Mouse (Mus musculus) Muller cell, postnatal 12 days (primary cell): ENCODE measurements at regions not wholly inside any gene's neighbourhood (a gene's known extent, or its start where the extent isn't known, plus 50 kb on each side); places are given as distances from the start of the nearest gene placed in this dataset.

ENCODE experiments used
- DNase-seq: peaks from one replicate; pipeline ENCODE4 v3.0.0-alpha.2; 2015; ENCODE audit errors: inconsistent ontology term

DNA sequence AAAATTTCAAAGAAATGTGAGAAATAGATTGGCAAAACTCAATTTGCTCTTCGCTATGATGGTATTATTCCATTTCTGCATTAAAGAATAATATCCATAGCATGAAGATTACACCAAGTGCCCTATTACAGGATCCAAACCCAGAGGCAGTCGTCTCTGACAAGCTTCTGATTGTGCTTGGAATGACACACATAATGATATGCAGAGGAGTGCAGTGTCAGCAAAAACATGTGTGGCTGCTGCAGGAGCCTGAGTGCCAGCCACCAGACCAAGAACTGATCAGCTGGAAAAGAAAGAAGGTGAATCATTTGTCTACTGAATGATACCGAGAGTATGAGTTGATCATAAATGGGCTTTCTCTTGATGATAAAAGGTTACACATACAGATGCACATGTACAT is 137.3 kb downstream of the Il15 start:
- no peak for DNase-seq

GRCm38 (mm10) chr8:82262196-82262595 is 140.8 kb downstream of the Il15 start:
- peak; percentile 74 for DNase-seq

DNA sequence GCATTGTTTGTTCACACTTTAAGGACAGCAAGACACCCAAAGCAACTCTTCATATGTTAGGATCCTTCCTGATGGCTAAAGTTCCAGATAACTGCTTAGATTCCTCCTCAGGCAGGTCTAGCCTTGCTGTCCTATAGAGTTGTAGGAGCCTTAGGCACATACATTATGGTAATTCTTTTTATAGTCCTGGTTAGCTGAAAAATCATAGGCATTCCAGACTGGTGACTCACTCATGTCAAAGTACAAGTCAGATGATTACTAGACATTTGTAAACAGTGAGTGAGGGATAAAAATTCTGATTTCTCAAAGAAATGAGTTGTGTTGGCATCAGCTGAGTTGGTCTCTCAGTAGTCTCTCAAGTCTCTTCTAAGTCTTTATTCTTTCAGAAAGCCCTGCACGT is 142.4 kb downstream of the Il15 start:
- peak; percentile 52 for DNase-seq

- no peak for DNase-seq
These were observed 147.2 kb downstream of the Il15 start for GRCm38 (mm10) chr8:82255815-82256214.

GRCm38 (mm10) chr8:82252406-82252805 is 150.6 kb downstream of the Il15 start:
- no peak for DNase-seq

- DNase-seq, result peak; percentile 9
These were observed 153.0 kb downstream of the Il15 start for GRCm38 (mm10) chr8:82249841-82250577.

DNA sequence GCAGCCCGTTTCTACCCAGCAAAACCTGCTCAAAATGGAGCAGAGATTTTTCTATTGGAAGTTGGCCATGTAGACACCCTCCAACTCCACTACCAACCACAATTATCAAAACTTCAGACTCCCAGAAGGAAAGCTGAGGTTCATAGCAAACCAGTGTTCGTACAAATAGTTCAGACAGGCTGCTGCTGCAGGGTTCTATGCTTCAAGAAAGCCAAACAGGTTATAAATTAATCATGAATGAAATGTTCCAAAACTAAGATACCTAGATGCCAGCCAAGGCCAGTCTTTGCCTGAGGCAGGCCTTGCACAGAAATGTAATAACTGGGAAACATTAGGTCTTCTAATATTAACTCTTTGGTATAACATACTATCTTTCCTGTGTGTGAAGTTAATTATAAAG is 158.9 kb downstream of the Il15 start:
- DNase-seq, result no peak

DNA sequence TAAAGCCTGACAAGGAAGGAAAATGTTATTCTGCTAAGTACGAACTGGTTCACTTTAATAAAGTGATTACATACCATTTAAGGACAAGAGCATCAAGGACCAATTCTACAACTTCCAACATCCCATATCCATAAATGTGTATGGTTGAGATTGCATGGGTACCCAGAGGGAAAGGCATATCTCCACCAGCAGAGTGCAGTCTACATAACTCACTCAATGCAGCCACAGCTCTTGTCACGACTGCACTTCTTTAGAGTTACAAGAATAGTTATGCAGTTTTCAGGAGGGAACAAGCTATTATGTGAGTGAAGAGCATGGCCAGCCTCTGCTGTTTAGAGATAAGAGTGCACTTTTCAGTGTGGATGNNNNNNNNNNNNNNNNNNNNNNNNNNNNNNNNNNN is 173.1 kb downstream of the Il15 start:
- DNase-seq, result no peak

DNA sequence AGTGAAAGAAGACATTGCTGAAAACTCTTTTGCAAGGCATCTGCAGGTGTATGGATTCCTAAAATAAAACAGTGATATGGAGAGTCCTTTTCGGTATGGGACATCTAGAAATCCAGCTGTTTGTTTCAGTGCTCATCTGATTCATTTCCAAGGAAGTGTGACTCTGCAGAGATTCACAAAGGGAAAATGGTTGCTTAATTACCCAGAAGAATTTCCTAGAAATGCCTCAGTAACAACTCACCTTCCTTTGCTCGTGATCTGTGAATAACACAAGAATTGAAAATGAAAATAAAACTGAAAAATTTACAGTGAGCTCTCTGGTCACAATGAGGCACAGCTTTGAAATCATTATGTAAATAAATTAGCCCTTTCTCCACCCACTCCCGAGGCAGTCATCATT is 201.3 kb downstream of the Il15 start:
- peak; percentile 73 for DNase-seq

GRCm38 (mm10) chr8:82200176-82200575 is 202.8 kb downstream of the Il15 start:
- no peak for DNase-seq

GRCm38 (mm10) chr8:82196504-82196903 is 206.5 kb downstream of the Il15 start:
- peak; percentile 61 for DNase-seq

DNA sequence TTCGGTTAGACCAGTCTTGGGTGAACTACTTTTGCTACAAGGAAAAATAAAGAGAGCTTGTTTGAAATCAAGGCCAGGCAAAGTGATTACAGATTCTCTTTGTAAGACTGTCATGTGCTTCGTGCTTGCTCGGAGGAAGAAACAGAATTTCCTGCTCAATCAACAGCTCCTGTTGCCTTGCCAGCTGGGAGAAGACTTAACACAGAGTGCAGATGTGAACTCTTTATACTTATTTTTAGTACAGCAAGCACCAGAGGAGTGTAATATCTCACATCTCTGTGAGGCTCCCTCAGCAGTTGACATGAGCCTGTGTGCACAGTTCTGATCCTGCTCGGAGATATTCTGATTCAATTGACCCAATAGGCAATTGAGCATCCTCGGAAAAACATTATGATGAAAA is 207.9 kb downstream of the Il15 start:
- DNase-seq, result no peak

GRCm38 (mm10) chr8:82191011-82191410 is 212.0 kb downstream of the Il15 start:
- no peak for DNase-seq

DNA sequence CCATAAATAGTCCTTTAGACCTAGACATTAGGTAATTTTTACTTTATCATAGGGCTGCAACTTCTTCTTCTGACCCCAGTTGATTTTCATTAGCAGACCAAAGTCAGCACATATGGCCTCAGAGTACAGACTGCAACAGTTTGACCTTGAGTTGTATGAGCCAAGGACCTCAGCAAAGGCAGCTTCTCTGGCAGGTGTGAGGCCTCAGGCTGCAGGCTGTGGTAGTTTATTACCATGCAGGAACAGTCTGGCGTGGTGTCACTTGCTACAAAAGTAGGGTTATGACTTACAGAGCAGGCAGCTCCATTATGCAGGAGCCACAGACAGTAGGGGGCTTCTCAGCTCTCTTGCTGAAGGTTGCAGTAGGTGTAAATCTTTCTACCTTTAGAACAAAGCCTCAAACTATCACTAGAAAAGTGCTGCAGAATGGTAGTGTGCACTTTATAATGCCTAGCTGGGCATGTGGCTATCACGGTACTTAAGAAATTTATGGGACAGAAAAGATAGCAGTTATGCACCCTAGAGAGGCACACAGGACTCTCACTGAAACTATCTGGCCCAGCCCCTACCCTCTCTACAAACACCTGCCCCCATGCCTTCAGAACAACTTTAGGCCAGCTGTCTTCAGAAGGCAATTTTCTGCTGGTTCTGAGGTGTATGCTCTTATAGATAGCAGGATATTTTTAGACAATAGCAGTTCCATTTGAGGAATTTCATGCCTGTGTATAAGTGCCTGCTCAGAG is 215.7 kb downstream of the Il15 start:
- no peak for DNase-seq

DNA sequence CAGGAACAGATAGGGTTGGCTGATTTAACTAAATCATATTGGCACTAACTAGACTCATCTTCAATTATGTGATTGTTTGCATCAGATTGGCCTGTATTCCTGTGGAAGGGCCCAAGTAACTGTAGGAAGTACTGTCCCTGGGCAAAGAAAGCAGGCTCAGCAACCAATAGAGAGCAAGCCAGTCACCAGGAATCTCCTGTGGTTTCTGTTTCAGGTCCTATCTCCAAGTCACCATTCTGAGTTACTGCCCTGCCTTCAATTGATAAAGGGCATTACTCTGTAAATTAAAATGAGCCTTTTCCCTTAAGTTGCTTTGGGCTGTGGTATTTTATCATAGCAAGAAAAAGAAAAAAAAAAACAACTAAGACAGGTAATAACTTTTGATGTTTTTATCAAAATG is 219.0 kb downstream of the Il15 start:
- no peak for DNase-seq
